Mouse (Mus musculus) brown adipose tissue, adult 24 weeks (tissue): ENCODE measurements around the gene Lcn2. TPM values are rescaled to one million over a fixed set of nuclear protein-coding genes. Genes with fewer than 3 reads are reported as not detected.

ENCODE experiments used
- H3K27ac ChIP-seq: fragments of 200-500 bp; replicated peaks from 2 replicates; pipeline ENCODE4 v1.5.1; 2012; ENCODE audit warnings: low read depth, mild to moderate bottlenecking, low read length
- H3K4me1 ChIP-seq: fragments of 200-500 bp; 2 replicates; pipeline ENCODE4 v1.6.1; 2012; ENCODE audit warnings: low read length, mixed read lengths; ENCODE audit not compliant: control insufficient read depth, insufficient read depth, insufficient read length
- H3K4me3 ChIP-seq: fragments of 200-500 bp; 2 replicates; pipeline ENCODE4 v1.5.1; 2012; ENCODE audit warnings: low read depth, mild to moderate bottlenecking, low read length, moderate library complexity; ENCODE audit not compliant: insufficient read depth
- polyA plus RNA-seq: library from polyadenylated mRNA; stranded (reverse); fragments of >200 nt; gene quantifications from 2 replicates; pipeline ENCODE4 v1.2.4, GENCODE M21; 2012; ENCODE audit not compliant: missing spikeins, insufficient read depth, insufficient read length

Lcn2 gene
- polyA plus RNA-seq, 1 experiment, result 2.7 TPM

DNA sequence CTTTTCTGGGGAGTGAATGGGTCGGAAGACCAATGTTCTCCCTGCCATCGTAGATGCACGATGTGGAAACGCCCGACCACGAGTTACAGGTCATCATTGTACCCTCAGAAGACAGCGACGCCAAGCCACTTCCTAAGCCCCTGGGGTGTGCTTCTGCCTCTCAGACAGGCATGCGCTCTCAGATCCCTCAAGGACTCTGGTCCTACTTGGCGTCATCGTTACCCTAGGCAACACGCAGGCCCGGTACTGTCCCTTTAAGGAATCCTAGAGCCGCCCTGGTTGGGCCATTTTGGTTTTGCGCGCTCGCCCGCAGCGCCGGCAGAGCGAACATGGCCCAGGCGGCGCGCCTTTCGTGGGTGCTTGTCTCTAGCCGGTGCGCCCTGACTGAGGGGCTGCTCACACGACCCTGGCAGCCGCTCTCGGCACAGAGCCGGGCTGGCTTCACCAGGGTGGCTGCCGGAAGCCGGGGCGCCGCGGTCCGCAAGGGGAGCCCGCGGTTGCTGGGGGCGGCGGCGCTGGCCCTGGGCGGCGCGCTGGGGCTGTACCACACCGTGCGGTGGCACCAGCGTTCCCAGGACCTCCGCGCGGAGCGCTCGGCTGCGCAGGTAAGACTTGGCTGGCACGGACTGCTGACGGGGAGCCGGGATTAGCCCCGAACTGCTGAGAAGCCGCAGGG lies 8.0 kb upstream of the Lcn2 start:
- Histone ChIP-seq H3K4me1 (peaks cover 10% of the 10 kb centered on the region; the same call in 1 of the 2 replicates), H3K4me3 (peak overlapping the region; percentile 91), H3K27ac (peak overlapping the region; percentile 98)

DNA sequence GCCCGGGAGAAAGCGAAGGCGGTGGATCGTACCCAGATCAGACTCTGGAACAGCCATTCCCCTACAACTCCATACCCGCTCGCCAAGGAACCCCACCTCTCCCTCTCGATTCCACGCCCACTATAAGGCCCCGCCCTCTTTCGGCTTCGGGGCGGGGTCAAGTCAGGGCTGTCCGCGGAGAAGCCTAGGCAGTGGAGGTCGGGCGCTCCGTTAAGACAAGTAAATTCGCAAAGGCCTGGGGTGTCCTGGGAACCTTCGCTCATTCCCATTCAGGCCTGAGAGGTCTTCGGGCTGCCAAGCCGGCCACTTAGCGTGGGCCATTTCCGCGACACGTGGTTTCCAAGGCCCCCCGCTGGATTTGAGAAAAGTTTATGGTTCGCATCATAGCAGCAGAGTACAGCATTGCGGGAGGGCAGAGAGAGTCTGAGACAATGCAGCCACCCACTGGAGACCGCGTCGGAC lies 7.5 kb upstream of the Lcn2 start, which contains the start of gene Ptges2:
Ptges2 (plus strand) TSS at position 413 of the 462 bp plus-strand sequence.
- H3K27ac ChIP-seq, result peak within 1 kb of the TSS; percentile 98
- peak within 1 kb of the TSS; percentile 91 for H3K4me3 ChIP-seq
- H3K4me1 ChIP-seq, result peaks cover 10% of the 10 kb centered on the region; the same call in 1 of the 2 replicates

DNA sequence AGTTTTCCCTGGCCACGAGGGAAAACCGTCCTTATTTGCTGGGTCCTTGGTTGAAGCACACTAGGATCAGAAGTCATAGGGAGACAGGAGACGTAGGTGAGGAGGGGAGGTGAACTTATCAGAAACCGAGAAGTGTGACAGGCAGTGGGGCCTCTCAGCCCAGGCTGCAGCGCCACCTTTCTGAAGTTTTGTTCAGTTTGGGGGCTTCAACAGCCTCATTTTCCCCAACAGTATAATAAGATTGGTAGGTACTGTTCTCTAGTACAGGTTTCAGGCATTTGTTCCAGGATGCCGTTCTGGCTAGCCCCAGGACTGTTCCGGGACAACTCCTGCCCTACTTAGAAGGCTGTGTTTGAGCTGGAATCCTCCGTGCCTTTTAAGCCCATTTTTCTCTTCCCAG lies 6.9 kb upstream of the Lcn2 start:
- peaks cover 10% of the 10 kb centered on the region; the same call in 1 of the 2 replicates for H3K4me1 ChIP-seq
- peak overlapping the region; percentile 91 for H3K4me3 ChIP-seq
- H3K27ac ChIP-seq, result peak overlapping the region; percentile 62

DNA sequence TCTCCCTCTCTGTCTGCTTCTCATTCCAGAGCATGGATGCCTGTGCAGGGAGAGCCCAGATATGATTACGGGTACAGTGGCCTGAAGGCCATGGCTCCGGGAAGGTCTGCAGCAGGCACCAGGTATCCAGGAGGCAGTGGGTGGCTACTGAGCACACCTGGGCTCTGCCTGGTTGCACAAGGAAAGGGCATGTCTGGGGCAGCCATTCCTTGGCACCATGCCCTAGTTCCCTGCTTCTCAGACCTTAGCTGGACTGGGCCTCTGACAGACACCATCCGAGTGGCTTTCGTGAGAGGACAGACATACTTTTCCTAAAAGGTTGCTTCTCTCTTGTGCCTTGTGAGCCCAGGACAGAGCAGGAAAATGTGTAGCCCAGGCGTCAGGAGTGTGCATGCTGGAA lies 4.0 kb upstream of the Lcn2 start:
- peaks cover 13% of the 10 kb centered on the region; the same call in 1 of the 2 replicates for H3K4me1 ChIP-seq
- H3K27ac ChIP-seq, result no peak overlapping the region

DNA sequence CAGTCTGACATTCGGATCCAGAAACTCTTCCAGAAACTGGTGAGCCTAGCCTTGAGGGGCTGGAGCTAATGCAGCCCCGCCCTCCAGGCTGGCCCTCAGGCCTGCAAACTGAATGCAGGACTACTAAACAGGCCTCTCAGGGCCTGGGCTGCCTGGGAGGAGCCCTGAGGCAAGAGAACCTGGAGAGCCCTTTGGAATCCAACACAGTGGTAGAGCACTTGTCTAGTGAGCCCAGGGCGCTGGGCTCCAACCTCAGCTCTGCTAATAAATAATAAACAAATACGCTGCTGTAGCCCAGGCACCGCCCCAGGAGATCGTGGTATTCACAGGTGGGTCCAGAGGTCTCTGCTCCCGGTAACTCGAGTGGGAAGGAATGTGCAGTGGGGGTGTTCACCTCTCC lies 2.8 kb upstream of the Lcn2 start:
- no peak overlapping the region for H3K27ac ChIP-seq

More for the DNA sequence above, 4.0 kb upstream of the Lcn2 start:
- no peak overlapping the region for H3K4me3 ChIP-seq

DNA sequence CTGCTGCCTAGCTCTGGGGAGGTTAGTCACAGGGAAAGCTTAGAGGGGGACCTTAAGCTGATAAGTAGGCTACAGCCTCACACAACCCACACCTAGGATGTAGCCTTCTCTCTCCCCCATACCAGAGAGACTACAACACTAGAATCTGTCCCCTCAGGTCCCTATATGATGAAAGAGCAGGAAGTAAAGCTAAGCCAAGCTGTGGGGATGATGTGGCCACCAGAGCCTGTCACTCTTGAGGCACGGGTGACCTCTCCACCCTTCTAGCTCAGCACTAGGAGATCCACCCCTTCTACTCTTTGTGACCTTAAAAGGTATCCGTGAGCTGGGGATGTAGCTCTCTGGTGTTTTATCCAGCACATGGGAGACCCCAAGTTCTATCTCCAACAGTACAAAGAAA lies 1.1 kb upstream of the Lcn2 start:
- H3K4me3 ChIP-seq, result no peak overlapping the region
- H3K4me1 ChIP-seq, result peaks cover 9% of the 10 kb centered on the region; the same call in 1 of the 2 replicates
- H3K27ac ChIP-seq, result no peak overlapping the region

More for the DNA sequence above, 2.8 kb upstream of the Lcn2 start:
- Histone ChIP-seq H3K4me1 (peaks cover 9% of the 10 kb centered on the region; the same call in 1 of the 2 replicates), H3K4me3 (no peak overlapping the region)

DNA sequence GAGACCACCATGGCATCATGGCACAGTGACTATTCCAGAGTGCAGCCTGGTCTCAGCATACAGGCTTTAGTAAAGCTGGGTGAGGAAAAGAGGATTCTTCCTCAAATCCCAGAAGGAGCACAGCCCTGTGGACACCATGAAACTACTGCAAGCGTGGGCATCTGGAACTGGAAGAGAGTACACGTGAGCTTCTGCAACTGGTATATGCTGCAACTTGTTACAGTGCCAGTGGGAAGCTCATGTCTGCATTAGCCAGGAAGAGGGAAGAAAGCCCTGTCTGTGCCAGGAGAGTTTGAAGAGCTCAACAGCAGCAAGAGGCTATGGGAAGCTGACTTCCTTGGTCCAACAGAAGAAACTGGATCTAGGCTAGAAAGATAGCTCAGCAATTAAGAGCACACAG lies 5.4 kb downstream of the Lcn2 start:
- Histone ChIP-seq H3K4me3 (no peak overlapping the region), H3K4me1 (peaks cover 13% of the 10 kb centered on the region), H3K27ac (no peak overlapping the region)

DNA sequence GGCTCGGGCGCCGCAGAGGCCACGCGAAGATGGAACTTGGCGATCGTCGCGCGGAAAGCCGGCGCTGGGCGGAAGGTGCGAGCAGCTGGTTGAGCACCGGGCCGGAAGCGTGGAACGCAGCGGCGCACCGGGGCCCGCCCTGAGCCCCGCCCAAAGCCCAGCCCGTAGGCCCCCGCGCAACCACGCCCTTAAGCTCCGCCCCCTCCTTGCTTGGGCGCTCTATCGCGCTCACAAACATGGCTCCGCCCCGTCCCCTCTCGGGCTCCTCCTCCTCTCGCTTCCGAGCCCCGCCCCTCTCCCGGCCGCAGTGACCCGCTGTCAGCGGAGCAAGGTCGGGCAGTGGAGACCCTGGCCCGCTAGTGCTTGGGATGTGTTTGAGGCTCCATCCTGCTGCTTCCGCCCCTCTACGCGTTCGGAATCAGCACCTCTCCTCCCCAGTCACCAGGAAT lies 6.3 kb downstream of the Lcn2 start, which contains the start of gene 1110008P14Rik:
1110008P14Rik (minus strand) TSS at position 164 of the 449 bp plus-strand sequence.
- H3K27ac ChIP-seq, result peak within 1 kb of the TSS; percentile 61
- peaks cover 11% of the 10 kb centered on the region for H3K4me1 ChIP-seq
- H3K4me3 ChIP-seq, result peak within 1 kb of the TSS; percentile 88

DNA sequence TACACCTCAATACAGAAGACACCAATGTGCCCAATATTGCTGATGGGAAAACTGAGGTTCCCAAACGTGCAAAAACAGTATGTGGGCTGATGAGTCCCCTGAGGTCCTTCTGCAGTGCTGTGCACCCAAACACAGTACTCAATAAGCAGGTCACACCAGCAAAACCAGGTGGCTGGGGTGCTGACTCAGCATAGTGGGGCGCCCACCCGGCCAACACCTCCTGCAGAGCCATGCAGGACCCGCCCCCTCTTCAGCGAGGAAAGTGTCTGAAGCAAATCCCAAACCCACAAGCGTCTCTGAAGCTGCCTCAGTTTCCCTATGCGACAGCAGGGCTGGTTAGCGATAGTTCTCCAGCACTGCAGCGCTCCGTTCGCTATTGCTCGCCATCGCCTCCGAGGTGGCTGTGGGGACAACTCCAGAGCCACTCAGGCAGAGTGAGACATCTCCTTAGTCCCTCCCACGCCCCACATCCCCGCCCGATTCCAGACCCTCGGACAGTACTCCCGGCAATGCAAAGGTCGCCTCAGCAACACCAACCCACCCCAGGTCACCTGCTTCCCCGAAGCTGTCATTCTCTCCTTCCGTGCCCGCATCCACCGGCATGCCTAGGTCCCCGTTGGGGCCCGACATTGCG lies 6.8 kb downstream of the Lcn2 start:
- peaks cover 11% of the 10 kb centered on the region for H3K4me1 ChIP-seq
- H3K27ac ChIP-seq, result 0 out of 2 replicates have a peak overlapping the region, but pooled peaks have one; percentile 31
- H3K4me3 ChIP-seq, result peak overlapping the region; percentile 88

DNA sequence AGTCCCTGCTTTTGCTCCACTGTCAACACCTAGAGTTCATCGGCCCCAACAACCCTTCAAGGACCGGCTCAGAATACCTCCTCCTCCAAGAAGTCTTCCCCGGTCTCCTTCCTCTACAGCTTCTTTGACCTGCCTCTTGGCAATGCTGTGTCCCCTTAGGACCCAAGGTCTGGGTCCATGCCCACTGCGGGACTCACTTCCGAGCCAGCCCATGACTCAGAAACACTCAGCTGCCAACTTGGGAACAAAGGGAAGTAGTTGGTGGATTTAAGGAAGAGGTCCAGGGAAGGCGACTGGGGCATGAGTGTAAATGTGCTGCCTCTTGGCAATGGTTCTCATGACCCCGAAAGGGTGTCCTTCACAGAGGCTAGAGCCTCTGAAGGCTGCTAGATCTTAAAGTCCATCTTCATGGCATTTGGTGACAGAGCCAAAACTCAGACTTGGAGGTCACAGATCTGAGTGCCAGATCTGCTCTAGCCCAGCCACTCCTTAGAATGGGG lies 8.0 kb downstream of the Lcn2 start:
- H3K27ac ChIP-seq, result peak overlapping the region; percentile 49

DNA sequence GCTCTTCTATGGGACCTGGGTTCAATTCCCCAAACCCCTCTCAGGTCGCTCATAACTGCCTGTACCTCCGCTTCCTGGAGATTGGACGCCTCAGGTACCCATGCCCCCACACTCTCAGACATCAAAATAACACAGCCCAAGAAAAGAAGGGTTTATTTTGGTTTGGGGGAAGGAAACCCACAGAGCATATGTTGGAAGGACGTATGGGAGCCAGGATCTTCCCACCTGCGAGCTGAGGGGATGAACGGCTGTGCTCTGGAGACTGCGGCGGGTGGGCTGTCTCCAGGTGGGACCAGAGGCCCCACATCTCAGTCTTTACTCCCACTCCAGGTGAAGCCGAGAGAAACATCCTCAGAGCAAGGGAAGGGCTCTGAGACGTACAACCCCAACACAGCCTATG lies 11.1 kb downstream of the Lcn2 start:
- H3K4me1 ChIP-seq, result 0 out of 2 replicates have a peak, but pooled peaks cover 5% of the 10 kb centered on the region
- H3K4me3 ChIP-seq, result no peak overlapping the region
- no peak overlapping the region for H3K27ac ChIP-seq

More for the DNA sequence above, 8.0 kb downstream of the Lcn2 start:
- H3K4me3 ChIP-seq, result peak overlapping the region; percentile 88
- H3K4me1 ChIP-seq, result peaks cover 11% of the 10 kb centered on the region

DNA sequence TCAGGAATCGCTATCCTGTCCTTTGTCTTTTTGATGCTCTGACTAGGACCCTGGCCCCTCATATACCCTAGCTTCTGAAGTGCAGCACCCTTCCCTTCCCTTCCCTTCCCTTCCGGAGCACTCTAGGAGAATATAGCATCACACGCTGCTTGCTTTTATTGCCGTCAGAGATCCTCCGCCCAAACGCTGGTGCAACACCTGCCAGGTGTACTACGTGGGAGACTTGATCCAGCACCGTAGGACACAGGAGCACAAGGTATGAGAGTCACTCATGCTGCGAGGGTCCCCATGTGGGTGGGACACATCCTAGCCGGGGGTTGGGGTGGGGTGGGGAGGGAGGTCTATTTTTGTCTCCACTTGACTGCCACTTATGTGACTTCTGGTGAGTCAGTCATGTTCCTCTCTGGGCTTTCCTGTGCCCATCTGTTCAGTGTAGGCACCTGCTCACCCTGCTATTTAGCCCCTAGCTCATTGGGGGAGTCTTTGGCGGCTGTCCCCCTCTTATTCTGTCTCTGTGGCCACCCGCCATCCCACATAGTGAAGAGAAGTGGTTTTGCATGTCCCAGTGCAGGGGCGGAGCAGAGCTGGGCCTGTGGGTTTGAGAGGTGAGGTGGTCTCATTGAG lies 12.6 kb downstream of the Lcn2 start:
- no peak overlapping the region for H3K27ac ChIP-seq
- H3K4me3 ChIP-seq, result no peak overlapping the region
- H3K4me1 ChIP-seq, result 0 out of 2 replicates have a peak, but pooled peaks cover 5% of the 10 kb centered on the region

DNA sequence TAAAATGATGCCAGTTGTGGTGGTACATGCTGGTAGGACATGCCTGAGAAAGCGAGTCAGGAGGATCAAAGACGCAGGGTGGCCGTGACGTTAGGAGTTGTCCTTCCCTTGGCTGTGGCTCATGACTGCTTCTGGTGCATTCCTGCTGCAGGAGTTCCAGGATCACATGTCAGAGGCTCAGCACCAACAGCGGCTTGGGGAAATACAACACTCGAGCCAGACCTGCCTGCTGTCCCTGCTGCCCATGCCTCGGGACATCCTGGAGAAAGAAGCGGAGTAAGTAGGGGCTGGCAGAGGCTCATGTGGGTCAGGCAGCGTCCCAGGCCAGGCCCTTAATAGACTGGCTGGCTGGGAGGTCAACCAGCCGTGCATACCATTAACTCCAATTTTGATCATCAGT lies 13.9 kb downstream of the Lcn2 start:
- H3K27ac ChIP-seq, result no peak overlapping the region
- H3K4me1 ChIP-seq, result 0 out of 2 replicates have a peak, but pooled peaks cover 5% of the 10 kb centered on the region
- no peak overlapping the region for H3K4me3 ChIP-seq

DNA sequence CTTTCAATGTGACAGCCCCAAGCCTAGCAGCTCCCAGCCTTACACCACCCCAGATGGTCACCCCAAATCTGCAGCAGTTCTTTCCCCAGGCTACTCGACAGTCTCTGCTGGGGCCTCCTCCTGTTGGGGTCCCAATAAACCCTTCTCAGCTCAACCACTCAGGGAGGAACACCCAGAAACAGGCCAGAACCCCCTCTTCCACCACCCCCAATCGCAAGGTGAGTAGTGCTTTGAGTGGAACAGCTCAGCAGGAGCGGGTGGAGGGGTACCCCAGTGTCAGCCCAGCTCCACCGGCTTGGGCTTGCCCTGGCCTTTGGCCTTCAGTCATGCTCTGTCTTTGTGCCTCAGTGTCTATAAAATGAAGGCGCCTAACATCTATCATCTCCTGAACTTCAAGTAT lies 20.7 kb downstream of the Lcn2 start:
- Histone ChIP-seq H3K4me1 (no peaks in the 10 kb centered on the region), H3K4me3 (no peak overlapping the region), H3K27ac (no peak overlapping the region)

DNA sequence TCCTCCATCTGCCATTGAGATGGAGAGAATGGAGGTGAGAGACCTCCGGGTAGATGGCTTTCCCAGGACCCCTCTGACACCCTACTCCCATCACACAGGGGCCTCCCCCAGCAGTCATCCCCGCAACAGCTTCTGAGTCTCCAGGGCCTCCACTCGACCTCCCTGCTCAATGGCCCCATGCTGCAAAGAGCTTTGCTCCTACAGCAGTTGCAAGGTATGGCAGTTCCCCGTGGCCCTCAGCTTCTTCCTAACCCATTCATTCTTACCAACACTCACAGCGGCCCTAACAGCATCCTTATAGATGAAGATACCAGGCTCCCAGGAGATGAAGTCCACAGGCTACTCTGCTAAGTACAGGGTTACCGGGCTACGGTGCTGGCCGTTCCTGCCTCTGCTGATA lies 23.9 kb downstream of the Lcn2 start:
- H3K4me3 ChIP-seq, result peak overlapping the region; percentile 72; the same call in 1 of the 2 replicates
- H3K27ac ChIP-seq, result no peak overlapping the region
- H3K4me1 ChIP-seq, result no peaks in the 10 kb centered on the region
